Mouse (Mus musculus) forebrain, embryonic 16.5 days (tissue): Measurements from ENCODE around the gene Lamc3. TPM values are rescaled to one million over a fixed set of nuclear protein-coding genes. Genes with fewer than 3 reads are reported as not detected.

Source experiments
- ATAC-seq: fragments of 200-750 bp; cut with Nextera tagmentation; 2 replicates; pipeline ENCODE4 v1.8.0; 2017; ENCODE audit warnings: mild to moderate bottlenecking, moderate library complexity
- H3K27ac ChIP-seq: fragments of 300-500 bp; sonication (generic); 2 replicates; pipeline ENCODE4 v1.5.1; 2014; ENCODE audit warnings: low read length, control low read depth
- H3K27me3 ChIP-seq: fragments of 300-500 bp; sonication (generic); replicated peaks from 2 replicates; pipeline ENCODE4 v1.6.1; 2014; ENCODE audit warnings: low read length; ENCODE audit not compliant: control insufficient read depth, insufficient read depth
- H3K36me3 ChIP-seq: fragments of 300-500 bp; sonication (generic); 2 replicates; pipeline ENCODE4 v1.6.1; 2014; ENCODE audit not compliant: control insufficient read depth, insufficient read depth
- H3K4me1 ChIP-seq: fragments of 300-500 bp; sonication (generic); replicated peaks from 2 replicates; pipeline ENCODE4 v1.6.1; 2014; ENCODE audit warnings: low read length; ENCODE audit not compliant: control insufficient read depth, insufficient read depth
- H3K4me2 ChIP-seq: fragments of 300-500 bp; sonication (generic); 2 replicates; pipeline ENCODE4 v1.6.1; 2014; ENCODE audit warnings: mild to moderate bottlenecking, low read length, control low read depth
- H3K4me3 ChIP-seq: fragments of 300-500 bp; sonication (generic); replicated peaks from 2 replicates; pipeline ENCODE4 v1.5.1; 2014; ENCODE audit warnings: mild to moderate bottlenecking, low read length, control low read depth
- H3K9ac ChIP-seq: fragments of 300-500 bp; sonication (generic); replicated peaks from 2 replicates; pipeline ENCODE4 v1.6.1; 2014; ENCODE audit warnings: low read depth, low read length, control low read depth
- H3K9me3 ChIP-seq: fragments of 300-500 bp; sonication (generic); 2 replicates; pipeline ENCODE4 v1.6.1; 2016; ENCODE audit warnings: low read length; ENCODE audit not compliant: control insufficient read depth
- WGBS: fragments of 180-500 bp; shearing (Covaris S2); extraction: QIAGEN DNeasy Blood & Tissue Kit; methylation state at CpG from one replicate; pipeline ENCODE4 v1.1.7; 2014; 5-methylcytosine and 5-hydroxymethylcytosine counted together
- polyA plus RNA-seq: library from polyadenylated mRNA; unstranded; fragments of >200 nt; fragmentation: Nextera tagmentation; extraction: Ambion mirVana; gene quantifications from 2 replicates; pipeline ENCODE4 v1.2.1, GENCODE M21; 2015

Gene Lamc3
- polyA plus RNA-seq, 1 experiment from 2014 or later, result 3.4 TPM

GRCm38 (mm10) chr2:31965110-31965509 is 78.0 kb downstream of the Lamc3 start:
- Histone ChIP-seq H3K27me3 (no peaks in the 10 kb centered on the region), H3K9me3 (no peaks in the 10 kb centered on the region), H3K9ac (no peak overlapping the region), H3K4me2 (no peak overlapping the region), H3K36me3 (no peaks in the 10 kb centered on the region), H3K27ac (no peak overlapping the region), H3K4me3 (no peak overlapping the region), H3K4me1 (peaks cover 21% of the 10 kb centered on the region)
- no peak for ATAC-seq

GRCm38 (mm10) chr2:31966801-31967200 is 79.7 kb downstream of the Lamc3 start:
- ATAC-seq, result no peak
- no peaks in the 10 kb centered on the region for H3K9me3 ChIP-seq
- no peaks in the 10 kb centered on the region for H3K27me3 ChIP-seq
- H3K4me3 ChIP-seq, result no peak overlapping the region
- H3K4me2 ChIP-seq, result no peak overlapping the region
- WGBS, result 70% methylated on average over 8 of the region's 8 CpGs
- no peak overlapping the region for H3K27ac ChIP-seq
- no peak overlapping the region for H3K9ac ChIP-seq
- H3K36me3 ChIP-seq, result no peaks in the 10 kb centered on the region
- peaks cover 16% of the 10 kb centered on the region for H3K4me1 ChIP-seq

DNA sequence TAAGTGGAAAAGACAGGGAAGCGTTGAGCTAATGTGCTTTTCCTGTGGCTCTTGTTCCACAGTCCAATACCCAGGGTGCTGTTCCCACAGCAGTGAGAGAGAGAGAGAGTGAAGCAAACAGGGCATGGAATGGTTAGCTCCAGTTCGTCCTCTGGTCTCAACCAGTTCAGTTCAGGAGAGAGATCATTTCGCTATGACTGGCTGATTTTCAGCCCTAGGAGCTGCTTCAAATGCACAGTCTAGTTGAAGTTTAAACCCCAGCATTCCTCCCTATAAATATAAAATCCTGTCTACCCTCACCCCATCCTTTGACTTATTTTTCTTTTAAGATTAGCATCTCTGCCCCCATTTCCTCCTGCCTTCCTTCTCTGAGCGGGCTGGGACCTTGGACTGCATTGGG is 85.5 kb downstream of the Lamc3 start:
- Histone ChIP-seq H3K36me3 (peaks cover 9% of the 10 kb centered on the region), H3K27ac (no peak overlapping the region), H3K9me3 (no peaks in the 10 kb centered on the region), H3K27me3 (no peaks in the 10 kb centered on the region), H3K9ac (no peak overlapping the region), H3K4me2 (no peak overlapping the region), H3K4me1 (peaks cover 14% of the 10 kb centered on the region), H3K4me3 (no peak overlapping the region)
- ATAC-seq, result no peak
- 82% methylated on average over 4 of the region's 4 CpGs for WGBS

GRCm38 (mm10) chr2:31974141-31974808 is 87.2 kb downstream of the Lamc3 start, which contains the start of gene Nup214:
Gene Nup214 (plus strand): TSS chr2:31974436.
- Histone ChIP-seq H3K27ac (peak within 1 kb of the TSS; percentile 81), H3K9ac (peak within 1 kb of the TSS; percentile 83), H3K4me3 (peak within 1 kb of the TSS; percentile 76), H3K9me3 (no peaks in the 10 kb centered on the region), H3K4me2 (peak within 1 kb of the TSS; percentile 80), H3K36me3 (peaks cover 13% of the 10 kb centered on the region), H3K4me1 (peaks cover 14% of the 10 kb centered on the region), H3K27me3 (no peaks in the 10 kb centered on the region)
- under 1% methylated on average over 60 of the region's 60 CpGs for WGBS
- ATAC-seq, result peak; percentile 100

DNA sequence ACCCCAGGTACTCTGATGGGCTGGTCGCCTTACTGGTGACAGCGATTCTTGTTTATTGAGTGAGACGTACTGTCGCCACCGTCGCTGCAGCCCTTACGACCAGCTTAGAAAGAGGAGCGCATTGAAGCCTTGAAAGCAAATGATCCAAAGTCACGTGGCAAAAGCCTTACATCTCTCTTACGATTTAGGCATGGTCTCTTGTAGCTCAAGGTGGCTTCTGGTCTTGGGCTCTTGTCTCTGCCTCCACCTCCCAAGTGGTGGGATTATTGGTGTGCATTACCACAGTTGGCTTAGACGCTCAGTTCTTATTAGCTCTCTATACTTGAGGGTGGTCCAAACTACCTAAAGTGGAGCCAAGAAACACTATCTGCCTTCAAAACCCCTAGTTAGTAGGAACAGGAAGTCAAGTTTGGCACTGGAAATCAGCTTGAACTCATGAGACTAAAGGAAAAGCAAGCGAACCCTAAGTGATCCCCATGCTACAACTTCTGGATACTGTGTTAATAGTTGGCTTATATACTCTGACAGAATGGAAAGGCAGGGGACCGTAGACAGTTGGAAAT is 87.8 kb downstream of the Lamc3 start:
- H3K27me3 ChIP-seq, result no peaks in the 10 kb centered on the region
- 11% methylated on average over 13 of the region's 13 CpGs for WGBS
- H3K9ac ChIP-seq, result peak overlapping the region; percentile 83
- ATAC-seq, result no peak
- peaks cover 14% of the 10 kb centered on the region for H3K4me1 ChIP-seq
- H3K36me3 ChIP-seq, result peaks cover 17% of the 10 kb centered on the region
- no peak overlapping the region for H3K27ac ChIP-seq
- H3K9me3 ChIP-seq, result no peaks in the 10 kb centered on the region
- H3K4me3 ChIP-seq, result peak overlapping the region; percentile 76
- peak overlapping the region; percentile 68 for H3K4me2 ChIP-seq

GRCm38 (mm10) chr2:31987774-31988173 is 100.7 kb downstream of the Lamc3 start:
- Histone ChIP-seq H3K36me3 (peaks cover 53% of the 10 kb centered on the region), H3K9me3 (no peaks in the 10 kb centered on the region), H3K27me3 (no peaks in the 10 kb centered on the region), H3K4me1 (no peaks in the 10 kb centered on the region), H3K9ac (no peak overlapping the region), H3K4me3 (no peak overlapping the region), H3K4me2 (no peak overlapping the region), H3K27ac (no peak overlapping the region)
- WGBS, result 97% methylated on average over 1 of the region's 1 CpGs
- no peak for ATAC-seq

GRCm38 (mm10) chr2:31990961-31991360 is 103.9 kb downstream of the Lamc3 start:
- Histone ChIP-seq H3K9me3 (no peaks in the 10 kb centered on the region), H3K36me3 (peaks cover 38% of the 10 kb centered on the region), H3K27me3 (no peaks in the 10 kb centered on the region), H3K27ac (no peak overlapping the region), H3K4me1 (no peaks in the 10 kb centered on the region), H3K4me2 (no peak overlapping the region), H3K4me3 (no peak overlapping the region), H3K9ac (no peak overlapping the region)
- ATAC-seq, result no peak
- 97% methylated on average over 4 of the region's 4 CpGs for WGBS

GRCm38 (mm10) chr2:31994896-31995295 is 107.8 kb downstream of the Lamc3 start:
- Histone ChIP-seq H3K36me3 (peaks cover 48% of the 10 kb centered on the region), H3K4me3 (no peak overlapping the region), H3K27me3 (no peaks in the 10 kb centered on the region), H3K9me3 (no peaks in the 10 kb centered on the region), H3K4me2 (no peak overlapping the region), H3K27ac (no peak overlapping the region), H3K4me1 (no peaks in the 10 kb centered on the region), H3K9ac (no peak overlapping the region)
- WGBS, result 94% methylated on average over 9 of the region's 9 CpGs
- no peak for ATAC-seq

GRCm38 (mm10) chr2:31996060-31996459 is 109.0 kb downstream of the Lamc3 start:
- H3K4me2 ChIP-seq, result no peak overlapping the region
- WGBS, result 97% methylated on average over 13 of the region's 13 CpGs
- H3K4me1 ChIP-seq, result no peaks in the 10 kb centered on the region
- no peak overlapping the region for H3K27ac ChIP-seq
- H3K4me3 ChIP-seq, result no peak overlapping the region
- no peaks in the 10 kb centered on the region for H3K27me3 ChIP-seq
- no peak for ATAC-seq
- no peaks in the 10 kb centered on the region for H3K9me3 ChIP-seq
- no peak overlapping the region for H3K9ac ChIP-seq
- H3K36me3 ChIP-seq, result peaks cover 43% of the 10 kb centered on the region
